Mouse (Mus musculus) stomach, postnatal 0 days (tissue): ENCODE results near the gene Pbx2. TPM values are rescaled to one million over a fixed set of nuclear protein-coding genes. Genes with fewer than 3 reads are reported as not detected.

Experiments used
- ATAC-seq: fragments of 200-750 bp; cut with Nextera tagmentation; 2 replicates; pipeline ENCODE4 v1.8.0; 2017; ENCODE audit not compliant: low FRiP score, low TSS enrichment
- DNase-seq: peaks from one replicate; pipeline ENCODE4 v3.0.0-alpha.2; 2016; ENCODE audit warnings: low spot score
- H3K27ac ChIP-seq: fragments of 300-500 bp; sonication (generic); replicated peaks from 2 replicates; pipeline ENCODE4 v1.5.1; 2014; ENCODE audit warnings: mild to moderate bottlenecking, control low read depth
- H3K27me3 ChIP-seq: fragments of 300-500 bp; sonication (generic); 2 replicates; pipeline ENCODE4 v1.6.1; 2014; ENCODE audit warnings: low read length; ENCODE audit not compliant: control insufficient read depth, insufficient read depth
- H3K36me3 ChIP-seq: fragments of 300-500 bp; sonication (generic); 2 replicates; pipeline ENCODE4 v1.6.1; 2014; ENCODE audit warnings: low read length, mixed read lengths; ENCODE audit not compliant: control insufficient read depth, insufficient read depth
- H3K4me1 ChIP-seq: fragments of 300-500 bp; sonication (generic); replicated peaks from 2 replicates; pipeline ENCODE4 v1.6.1; 2014; ENCODE audit warnings: antibody characterized with exemption; ENCODE audit not compliant: control insufficient read depth, insufficient read depth
- H3K4me2 ChIP-seq: fragments of 300-500 bp; sonication (generic); replicated peaks from 2 replicates; pipeline ENCODE4 v1.6.1; 2014; ENCODE audit warnings: low read depth, mild to moderate bottlenecking, control low read depth, moderate library complexity
- H3K4me3 ChIP-seq: fragments of 300-500 bp; sonication (generic); 2 replicates; pipeline ENCODE4 v1.5.1; 2014; ENCODE audit warnings: low read depth, low read length, control low read depth
- H3K9ac ChIP-seq: fragments of 300-500 bp; sonication (generic); 2 replicates; pipeline ENCODE4 v1.6.1; 2014; ENCODE audit warnings: mild to moderate bottlenecking, low read length, control low read depth, mixed read lengths
- H3K9me3 ChIP-seq: fragments of 300-500 bp; sonication (generic); 2 replicates; pipeline ENCODE4 v1.6.1; 2016; ENCODE audit warnings: low read length; ENCODE audit not compliant: control insufficient read depth
- CTCF ChIP-seq: IDR thresholded peaks from 2 replicates; pipeline ENCODE4 v1.5.1; 2016; ENCODE audit warnings: antibody characterized with exemption, low read depth, mild to moderate bottlenecking, moderate library complexity
- EP300 ChIP-seq: optimal IDR thresholded peaks from 2 replicates; pipeline ENCODE3; 2016; ENCODE audit warnings: antibody characterized with exemption
- WGBS: fragments of 180-500 bp; shearing (Covaris S2); extraction: QIAGEN DNeasy Blood & Tissue Kit; methylation state at CpG from one replicate; pipeline ENCODE4 v1.1.7; 2014; 5-methylcytosine and 5-hydroxymethylcytosine counted together
- polyA plus RNA-seq: library from polyadenylated mRNA; unstranded; fragments of >200 nt; fragmentation: Nextera tagmentation; extraction: Ambion mirVana; gene quantifications from 2 replicates; pipeline ENCODE4 v1.2.1, GENCODE M21; 2015

The Pbx2 gene
- polyA plus RNA-seq, 1 experiment from 2014 or later: 4.3 TPM

GRCm38 (mm10) chr17:34590154-34590987, 695 bp upstream of the Pbx2 start:
- Histone ChIP-seq H3K4me3 (no peak overlapping the region), H3K27ac (peak overlapping the region; percentile 97), H3K36me3 (peaks cover 5% of the 10 kb centered on the region), H3K9me3 (no peaks in the 10 kb centered on the region), H3K27me3 (no peaks in the 10 kb centered on the region), H3K9ac (0 out of 2 replicates have a peak overlapping the region, but pooled peaks have one; percentile 95), H3K4me1 (peaks cover 9% of the 10 kb centered on the region), H3K4me2 (peak overlapping the region; percentile 89)
- WGBS: 70% methylated on average over 14 of the region's 15 CpGs
- TF ChIP-seq EP300: no peak
- no peak for TF ChIP-seq CTCF
- no peak for DNase-seq
- ATAC-seq: no peak

GRCm38 (mm10) chr17:34591994-34592375, 919 bp downstream of the Pbx2 start:
- Histone ChIP-seq H3K4me2 (peak overlapping the region; percentile 89), H3K36me3 (peaks cover 8% of the 10 kb centered on the region), H3K4me3 (peak overlapping the region; percentile 85), H3K27me3 (no peaks in the 10 kb centered on the region), H3K4me1 (peaks cover 9% of the 10 kb centered on the region), H3K27ac (peak overlapping the region; percentile 97), H3K9ac (peak overlapping the region; percentile 95), H3K9me3 (no peaks in the 10 kb centered on the region)
- 2% methylated on average over 15 of the region's 35 CpGs for WGBS
- ATAC-seq: peak; percentile 65
- TF ChIP-seq CTCF (no peak), EP300 (no peak)
- peak; percentile 97 for DNase-seq

GRCm38 (mm10) chr17:34592581-34593549, 1.8 kb downstream of the Pbx2 start:
- peak overlapping the region; percentile 85 for H3K4me3 ChIP-seq
- under 1% methylated on average over 31 of the region's 32 CpGs for WGBS
- DNase-seq (peak; percentile 53), ATAC-seq (no peak; the same call in 1 of the 2 replicates)
- H3K9ac ChIP-seq: peak overlapping the region; percentile 95
- peaks cover 9% of the 10 kb centered on the region for H3K4me1 ChIP-seq
- H3K4me2 ChIP-seq: peak overlapping the region; percentile 89
- peaks cover 8% of the 10 kb centered on the region for H3K36me3 ChIP-seq
- H3K9me3 ChIP-seq: no peaks in the 10 kb centered on the region
- TF ChIP-seq EP300 (no peak), CTCF (no peak)
- H3K27me3 ChIP-seq: no peaks in the 10 kb centered on the region
- peak overlapping the region; percentile 97 for H3K27ac ChIP-seq

- Histone ChIP-seq H3K4me2 (peak overlapping the region; percentile 89), H3K4me1 (peaks cover 4% of the 10 kb centered on the region), H3K27ac (peak overlapping the region; percentile 97), H3K9me3 (no peaks in the 10 kb centered on the region), H3K27me3 (no peaks in the 10 kb centered on the region), H3K36me3 (peaks cover 8% of the 10 kb centered on the region), H3K4me3 (peak overlapping the region; percentile 85), H3K9ac (peak overlapping the region; percentile 95)
- WGBS: 39% methylated on average over 33 of the region's 34 CpGs
- DNase-seq: peak; percentile 64
- ATAC-seq: no peak
- TF ChIP-seq CTCF (peak; percentile 36; the same call in 1 of the 2 replicates), EP300 (no peak)
These were observed 2.9 kb downstream of the Pbx2 start for GRCm38 (mm10) chr17:34593752-34594525.

DNA sequence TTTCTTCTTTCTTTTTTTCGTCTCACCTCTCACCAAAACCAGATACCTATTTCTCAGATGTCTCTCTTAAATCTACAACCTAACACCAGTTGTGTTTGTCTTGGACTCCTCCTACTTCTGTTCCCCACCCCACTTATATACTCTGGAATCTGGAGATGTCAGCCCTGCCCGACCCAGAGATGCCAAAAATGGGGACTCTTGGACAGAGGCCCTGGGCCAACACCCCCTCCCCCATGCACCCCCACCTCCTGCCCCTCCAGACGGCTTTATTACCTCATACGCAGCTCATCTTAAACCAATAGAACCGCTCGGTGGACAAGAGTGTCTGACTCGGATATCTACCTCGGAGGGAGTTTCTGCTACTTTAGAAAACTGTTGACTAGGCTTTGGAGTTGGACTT, 5.0 kb downstream of the Pbx2 start:
- Histone ChIP-seq H3K9ac (no peak overlapping the region), H3K9me3 (no peaks in the 10 kb centered on the region), H3K4me1 (peaks cover 2% of the 10 kb centered on the region), H3K4me2 (no peak overlapping the region), H3K27me3 (no peaks in the 10 kb centered on the region), H3K4me3 (no peak overlapping the region), H3K27ac (no peak overlapping the region), H3K36me3 (peaks cover 15% of the 10 kb centered on the region)
- ATAC-seq (no peak), DNase-seq (no peak)
- TF ChIP-seq CTCF (no peak), EP300 (no peak)
- WGBS: 52% methylated on average over 8 of the region's 8 CpGs
